Mouse (Mus musculus) kidney, adult 2 months (tissue): ENCODE measurements at regions not wholly inside any gene's neighbourhood (a gene's known extent, or its start where the extent isn't known, plus 50 kb on each side); places are given as distances from the start of the nearest gene placed in this dataset.

Experiments
- CTCF ChIP-seq: fragments of 200-500 bp; conservative IDR thresholded peaks from 2 replicates; pipeline ENCODE4 v1.5.1; 2011; ENCODE audit warnings: low read depth, mild to moderate bottlenecking, control low read depth, low read length, moderate library complexity, mixed read lengths; ENCODE audit not compliant: insufficient read depth, insufficient read length
- POLR2A ChIP-seq: fragments of 200-500 bp; IDR thresholded peaks from one replicate; pipeline ENCODE4 v1.6.1; 2011; ENCODE audit warnings: low read depth, low read length, control low read depth

GRCm38 (mm10) chr2:138766275-138766842 is 510.0 kb downstream of the Btbd3 start:
- no peak for TF ChIP-seq POLR2A
- no peak for TF ChIP-seq CTCF
